Mouse (Mus musculus): ENCODE results near the gene Scml4.

- TF ChIP-seq ZNF384 (IDR thresholded peaks at IDR 0.05; ENCODE audit: low read depth, low read length) (no peak), CHD2 (IDR thresholded peaks at IDR 0.05; ENCODE audit: low read depth, low read length) (no peak), ZC3H11A (IDR thresholded peaks at IDR 0.05; ENCODE audit: borderline replicate concordance, low read depth, low read length) (no peak), HCFC1 (IDR thresholded peaks at IDR 0.05; ENCODE audit: borderline replicate concordance, insufficient read depth, low read length) (no peak)
Observed at GRCm38 (mm10) chr10:42950252-42950751, 90.1 kb downstream of the Scml4 start.
